Mouse (Mus musculus) adrenal gland, postnatal 36 days (tissue): ENCODE results near the gene Igdcc3. TPM values are rescaled to one million over a fixed set of nuclear protein-coding genes. Genes with fewer than 3 reads are reported as not detected.

Experiments
- DNase-seq, 2 experiments: peaks; one replicate each; pipeline ENCODE4 v3.0.0; 2021; ENCODE audit warnings: mixed read lengths in 1 of 2
- long read RNA-seq, 2 experiments: library from polyadenylated mRNA; stranded (forward); transcript quantifications; one replicate each; pipeline ENCODE4 v2.0.0; 2021; ENCODE audit warnings: borderline sequencing depth in 2 of 2
- total RNA-seq, 2 experiments: library from RNA; stranded (reverse); gene quantifications; 2 replicates each; pipeline ENCODE4 v1.2.3; 2021

The Igdcc3 gene
- total RNA-seq: 1 to 10 TPM; 1.2 to 1.9 TPM
- long read RNA-seq, experiment 1: 0 reads
- long read RNA-seq, experiment 2: 0 reads

DNA sequence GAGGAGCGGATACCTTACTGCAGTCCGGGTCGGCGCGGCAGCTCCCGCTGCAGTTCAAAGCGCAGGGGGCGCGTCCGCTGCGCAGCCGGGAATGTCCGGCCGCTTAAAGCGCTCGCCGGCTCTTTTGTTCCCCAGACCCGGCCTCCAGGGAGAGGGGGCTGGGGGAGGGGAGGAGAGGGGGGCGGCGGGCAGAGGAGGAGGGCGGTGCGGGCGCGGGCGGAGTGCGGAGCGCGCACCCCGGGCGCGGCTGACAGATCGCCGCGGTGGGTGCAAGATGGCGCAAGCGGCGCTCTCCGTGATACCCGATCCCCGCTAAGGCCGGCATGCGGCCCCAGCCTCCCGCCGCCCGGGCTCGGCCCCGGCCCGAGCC lies at the start of gene Igdcc3:
TSS of gene Igdcc3 (plus strand) at position 254 of the 370 bp plus-strand sequence.
- DNase-seq: peak; percentile 52 to 71

DNA sequence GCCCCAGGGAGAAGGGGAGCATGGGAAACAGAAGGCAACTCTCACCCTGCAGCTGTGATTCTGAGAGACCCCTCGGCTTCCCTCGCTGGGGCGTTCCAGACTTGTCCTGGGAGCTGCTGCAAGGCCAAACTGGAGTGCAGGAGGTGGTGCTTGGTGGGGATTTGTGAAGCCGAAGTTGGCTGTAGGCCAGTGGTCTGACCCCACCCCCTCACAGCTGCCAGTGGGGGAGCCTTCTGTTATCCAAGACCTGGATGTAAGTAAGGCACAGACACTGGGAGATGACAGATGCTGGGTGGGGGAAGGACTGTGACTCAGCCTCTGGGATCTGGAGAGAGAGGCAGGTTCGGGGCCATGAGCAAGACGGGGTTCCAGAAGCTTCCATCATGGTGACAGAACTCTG lies 46.8 kb upstream of the Igdcc3 start:
- peak; percentile 63 to 78 for DNase-seq

DNA sequence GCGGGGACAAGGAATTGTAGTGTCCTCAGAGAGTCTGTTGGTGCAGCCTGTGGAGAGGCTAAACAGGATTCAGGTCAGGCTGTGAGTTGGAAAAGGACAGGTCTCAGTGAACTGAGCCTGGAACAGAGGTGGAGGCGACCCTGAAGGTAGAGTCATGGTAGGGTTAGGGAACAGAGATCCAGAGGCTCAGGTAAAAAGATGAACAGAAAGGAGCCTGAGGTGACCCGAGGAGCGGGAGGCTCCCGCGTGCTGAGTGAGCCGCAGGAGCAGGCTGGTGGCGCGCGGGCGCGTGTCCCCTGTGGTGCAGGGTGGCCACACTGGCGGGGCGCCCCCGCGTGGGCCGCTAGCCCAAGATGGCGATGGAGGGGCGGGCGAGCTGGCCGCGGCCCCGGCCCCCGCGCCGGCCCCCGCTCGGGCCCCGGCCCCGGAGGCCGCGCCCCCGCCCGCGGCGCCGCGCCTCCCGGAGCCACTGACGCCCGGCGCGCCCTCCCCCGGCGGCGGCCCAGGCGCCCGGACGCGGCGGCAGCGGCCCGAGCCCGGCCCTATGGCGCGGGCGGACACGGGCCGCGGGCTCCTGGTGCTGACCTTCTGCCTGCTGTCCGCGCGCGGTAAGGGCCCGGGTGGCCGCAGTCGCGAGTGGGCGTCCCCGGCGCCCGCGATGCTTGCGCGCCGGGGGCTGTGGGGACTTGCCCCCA lies 39.9 kb upstream of the Igdcc3 start, which contains the start of gene Igdcc4:
TSS of gene Igdcc4 (plus strand) at position 496 of the 695 bp plus-strand sequence.
- DNase-seq: peak; percentile 46 to 64

DNA sequence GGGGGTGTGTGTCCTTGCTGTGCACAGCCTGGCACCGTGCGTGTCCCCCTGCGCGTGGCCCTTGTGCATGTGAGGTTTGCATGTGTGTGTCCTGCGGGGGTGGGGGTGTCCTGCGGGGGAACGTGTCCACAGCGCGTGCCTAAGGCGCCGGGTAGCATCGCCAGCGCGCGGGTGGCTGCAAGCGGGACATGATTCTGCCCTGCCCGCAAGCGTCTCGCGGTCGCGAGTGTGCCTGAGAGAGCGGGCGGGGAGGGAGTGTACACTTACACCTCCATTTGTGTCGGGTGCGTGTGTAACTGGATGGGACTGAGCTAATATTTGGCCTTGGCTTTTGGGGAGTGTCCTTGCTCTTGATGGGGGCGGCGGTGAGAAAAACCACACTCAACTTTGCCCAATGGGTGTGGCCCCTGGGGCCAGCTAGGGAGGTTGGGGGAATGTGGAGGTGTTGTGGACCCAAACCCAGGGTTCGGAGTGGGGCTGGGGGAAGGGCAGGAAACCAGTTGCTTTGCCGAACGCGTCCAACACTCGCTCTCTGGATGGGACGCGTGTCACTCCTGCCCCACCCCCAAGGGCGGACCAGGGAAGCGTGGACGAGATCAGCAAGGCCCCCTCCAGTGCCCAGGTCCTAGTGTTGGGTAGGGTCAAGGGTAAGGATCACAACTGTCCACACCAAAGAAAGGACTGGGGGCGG lies 39.2 kb upstream of the Igdcc3 start:
- peak; percentile 67 to 83 for DNase-seq

DNA sequence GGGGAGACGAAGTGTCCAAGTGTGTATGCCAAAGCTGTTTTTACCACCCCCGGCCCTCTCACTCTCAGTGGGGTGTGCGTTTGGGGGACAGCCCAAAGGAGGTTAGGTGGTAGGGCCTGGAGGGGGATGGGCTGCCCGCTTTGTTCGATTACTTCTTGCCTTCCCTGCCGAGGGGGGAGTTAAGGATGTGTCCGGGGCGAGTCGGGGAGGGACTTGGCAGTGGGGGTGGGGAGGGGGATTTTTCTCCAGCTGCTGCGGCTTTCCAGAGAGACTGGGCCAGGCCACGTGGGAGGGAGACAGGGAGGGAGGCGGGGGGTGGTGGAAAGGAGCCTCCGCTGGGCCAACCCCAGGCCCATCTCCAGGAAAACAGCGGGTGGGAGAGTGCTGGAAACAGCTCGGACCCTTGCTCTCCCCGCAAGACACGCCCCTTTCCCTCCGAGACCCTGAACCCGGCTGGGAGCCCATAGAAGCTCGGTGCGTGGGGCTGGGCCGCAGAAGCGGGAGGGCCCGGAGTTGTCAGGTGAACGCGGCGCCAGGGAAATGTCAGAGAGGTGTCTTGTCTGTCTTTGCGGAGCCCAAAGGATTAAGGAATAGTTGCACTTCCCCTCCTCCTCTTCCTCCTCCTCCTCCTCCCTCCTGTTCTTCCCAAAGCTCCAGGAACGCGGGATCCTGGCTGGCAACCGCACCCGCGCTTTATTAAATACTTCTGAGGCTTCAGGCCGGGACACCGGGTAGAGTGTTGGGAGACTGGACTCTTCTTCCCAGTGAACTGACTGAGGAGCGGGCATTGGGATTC lies 38.4 kb upstream of the Igdcc3 start:
- peak; percentile 40 to 59 for DNase-seq

DNA sequence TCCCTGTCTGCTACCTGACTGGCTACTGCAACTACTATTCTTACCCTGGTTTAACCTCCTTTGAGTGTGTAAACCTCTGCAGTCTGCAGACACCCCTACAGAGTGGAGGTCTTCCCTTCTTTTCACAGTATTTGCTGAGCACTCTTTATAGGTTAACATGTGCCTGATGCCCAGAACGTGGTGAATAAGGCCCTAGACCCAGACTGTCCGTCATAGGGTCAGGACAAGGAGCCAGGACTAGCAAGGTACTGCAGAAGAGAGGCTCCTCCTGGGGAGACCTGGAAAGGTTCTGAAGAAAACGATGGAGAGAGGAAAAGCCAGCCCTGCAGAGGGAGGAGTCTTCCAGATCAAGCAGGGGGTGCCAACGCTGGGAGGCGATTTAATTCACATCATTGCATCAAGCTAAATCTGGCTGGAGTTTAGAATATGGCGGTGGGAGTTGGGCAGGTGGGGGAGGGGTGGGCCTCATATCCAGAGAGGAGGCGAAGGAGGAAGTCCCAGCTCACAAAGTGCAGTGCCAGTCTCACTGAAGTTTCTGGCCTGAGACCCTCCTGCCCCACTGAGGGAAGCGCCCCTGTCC lies 37.7 kb upstream of the Igdcc3 start:
- DNase-seq: no peak

DNA sequence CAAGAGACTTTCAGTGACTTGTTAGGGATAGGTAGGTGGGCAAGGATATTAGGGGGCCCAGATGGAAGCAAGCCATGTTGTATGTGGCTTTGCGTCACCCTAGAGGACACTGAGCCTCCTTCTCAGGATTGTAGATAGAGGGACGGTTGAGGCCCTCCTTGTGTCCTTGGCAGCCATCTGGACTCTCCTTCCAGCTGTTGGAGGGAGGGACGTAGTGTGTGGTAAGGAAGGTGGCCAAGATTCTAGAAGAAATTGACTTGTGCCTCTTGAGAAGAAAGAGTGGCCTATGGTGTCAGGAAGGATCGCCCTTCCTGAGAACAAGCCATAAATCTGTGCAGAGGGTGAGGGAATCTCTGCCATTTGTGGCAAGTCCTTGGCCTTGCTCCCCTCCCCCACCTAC lies 34.2 kb upstream of the Igdcc3 start:
- DNase-seq: no peak

DNA sequence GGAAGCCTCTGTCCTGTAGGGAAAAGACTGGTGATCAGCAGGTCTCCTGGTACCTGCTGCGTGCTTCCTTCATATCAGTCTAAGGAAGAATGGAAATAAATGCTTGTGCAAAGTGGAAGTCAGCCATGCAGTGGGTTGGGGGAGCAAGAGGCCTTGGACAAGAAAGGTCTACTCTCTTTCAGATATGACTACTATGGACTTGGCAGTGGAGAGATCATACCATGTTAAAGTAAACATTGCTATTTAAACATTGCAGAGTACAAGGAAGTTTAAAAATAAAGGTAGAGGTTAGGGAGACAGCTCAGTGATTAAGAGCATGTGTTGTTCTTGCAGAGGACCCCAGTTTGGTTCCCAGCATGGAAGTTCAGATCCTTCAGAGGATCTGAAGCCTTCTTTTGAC lies 33.1 kb upstream of the Igdcc3 start:
- no peak for DNase-seq

DNA sequence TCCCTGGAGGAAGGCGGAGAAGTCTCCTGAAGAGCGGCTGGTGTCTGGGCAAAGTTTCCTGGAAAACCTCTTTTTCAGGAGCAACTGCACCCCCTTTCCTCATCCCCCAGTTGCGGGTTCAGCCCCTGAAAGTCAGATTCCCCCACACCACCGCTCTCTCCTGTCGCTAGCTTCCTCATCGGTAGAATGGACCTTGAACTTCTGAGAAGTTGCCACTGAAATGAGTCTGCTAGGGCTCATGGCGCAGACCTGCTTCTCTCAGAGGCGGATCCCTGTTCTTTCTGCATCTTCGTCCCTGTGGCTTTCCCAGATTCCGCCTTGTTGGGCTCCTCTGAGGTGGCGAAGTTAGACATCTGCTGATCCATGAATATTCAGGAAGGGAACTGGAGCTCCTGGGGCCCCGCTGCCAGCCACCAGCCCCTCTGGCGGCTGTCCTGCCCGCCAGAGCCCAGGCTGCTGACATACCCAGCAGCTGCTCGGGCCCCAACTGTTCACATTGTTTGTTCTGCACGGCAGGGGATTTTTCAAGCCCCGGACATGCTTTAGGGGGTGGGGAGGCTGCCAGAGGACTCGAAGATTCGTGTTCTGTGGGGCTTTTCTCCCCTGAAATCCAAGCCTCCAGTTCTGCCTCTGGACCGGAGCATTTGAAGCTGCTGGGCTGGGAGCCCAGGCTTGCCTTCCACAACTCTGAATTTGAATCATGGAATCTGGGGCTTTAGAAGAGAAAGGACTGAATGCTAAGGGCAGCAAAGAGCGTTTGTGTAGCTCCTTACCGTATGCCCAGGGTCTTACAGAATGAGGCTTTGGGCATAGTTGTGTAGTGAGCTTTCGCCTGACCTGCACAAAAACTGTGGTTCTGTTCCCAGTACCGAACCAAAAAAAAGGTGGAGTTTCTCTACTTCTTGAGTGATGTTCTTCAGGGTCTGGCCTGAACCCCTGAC lies 31.6 kb upstream of the Igdcc3 start:
- peak; percentile 28 to 43 for DNase-seq

DNA sequence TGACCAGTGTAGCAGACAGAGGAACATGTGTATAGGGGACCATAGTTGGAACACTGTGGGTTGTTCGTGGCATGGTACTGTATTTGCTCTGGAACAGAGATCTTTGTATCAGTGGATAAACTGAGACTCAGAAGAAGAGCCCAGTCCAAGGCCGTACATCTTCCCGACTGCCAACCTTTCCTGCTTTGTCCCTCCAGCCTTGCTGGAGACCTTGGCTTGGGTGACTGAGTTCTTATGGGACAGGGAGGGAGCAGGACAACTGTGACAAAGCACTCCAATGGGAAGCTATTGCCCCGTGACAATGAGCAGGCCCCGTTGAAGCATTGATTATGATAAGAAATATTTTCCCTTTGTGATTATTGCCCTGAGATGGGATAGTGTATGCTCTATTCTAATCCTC lies 29.3 kb upstream of the Igdcc3 start:
- DNase-seq: peak; percentile 66 to 75

DNA sequence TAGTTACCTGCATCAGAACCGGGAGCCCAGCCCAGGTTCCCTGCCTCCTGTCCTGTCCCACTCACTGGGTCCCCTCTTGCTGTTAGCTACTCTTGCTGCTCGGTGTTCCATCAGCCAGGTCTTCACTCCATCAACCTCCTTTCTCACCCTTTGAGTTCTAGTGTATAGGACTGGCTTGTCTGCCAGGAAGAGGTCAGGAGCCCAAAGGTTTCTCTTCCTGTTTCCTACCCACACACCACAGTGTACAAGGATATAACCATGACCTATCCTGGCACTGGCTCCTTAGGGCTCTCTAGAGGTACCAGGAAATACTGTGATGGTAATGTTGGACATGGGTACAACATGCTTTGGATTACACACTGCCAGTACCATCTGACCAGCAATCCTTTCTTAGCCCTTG lies 27.3 kb upstream of the Igdcc3 start:
- no peak for DNase-seq

DNA sequence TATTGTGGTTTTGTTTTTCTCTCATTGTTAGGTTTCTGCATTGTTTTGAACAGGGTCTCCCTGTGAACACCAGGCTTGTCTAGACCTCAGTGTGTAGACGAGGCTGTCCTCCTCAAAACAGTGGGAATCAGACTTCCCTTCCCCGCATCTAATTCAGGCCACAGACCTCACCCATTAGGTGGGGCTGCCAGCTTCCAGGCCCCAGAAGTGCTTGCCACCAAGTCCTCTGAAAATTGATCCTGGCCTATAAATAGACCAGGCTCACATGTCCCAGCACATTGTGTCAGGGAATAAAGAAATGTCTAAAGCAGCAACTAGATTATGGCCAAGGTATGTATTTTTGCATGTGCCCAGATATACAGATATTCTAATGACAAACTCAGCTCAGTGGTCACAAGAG lies 25.1 kb upstream of the Igdcc3 start:
- DNase-seq: no peak

DNA sequence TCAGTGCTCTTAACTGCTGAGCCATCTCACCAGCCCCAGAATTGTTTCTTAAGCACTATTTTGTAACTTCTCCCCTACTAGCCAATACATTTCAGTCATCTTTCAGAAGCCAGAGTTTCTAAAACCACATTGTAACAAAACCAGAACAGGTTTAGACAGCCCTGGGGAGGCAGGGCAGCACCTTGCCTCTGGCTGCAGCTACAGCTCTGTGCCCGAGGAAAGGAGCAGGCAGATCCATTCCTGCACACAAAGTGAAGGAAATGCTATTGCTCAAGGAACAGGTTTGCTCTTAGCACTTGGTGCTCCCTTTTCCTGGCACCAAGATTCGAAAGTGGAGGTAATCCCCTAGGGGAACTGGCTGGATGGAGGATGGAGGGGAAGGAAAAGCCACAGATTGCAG lies 23.5 kb upstream of the Igdcc3 start:
- DNase-seq: no peak

DNA sequence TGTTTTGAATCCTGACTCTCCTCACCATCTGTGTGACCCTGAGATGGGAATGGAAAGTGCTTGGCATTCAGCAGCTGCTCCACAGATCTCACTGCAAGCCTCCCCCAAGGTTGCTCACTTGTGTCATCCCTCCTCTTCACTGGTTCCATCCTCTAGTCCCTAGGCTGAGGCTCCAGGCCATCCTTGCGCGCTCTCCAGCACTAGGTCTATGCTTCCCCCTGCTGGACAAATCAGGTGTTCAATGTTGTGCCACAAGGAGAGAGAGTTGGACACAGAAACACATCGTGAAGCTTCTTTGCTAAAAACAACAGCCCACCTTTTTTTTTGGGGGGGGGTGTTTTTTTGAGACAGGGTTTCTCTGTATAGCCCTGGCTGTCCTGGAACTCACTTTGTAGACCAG lies 20.1 kb upstream of the Igdcc3 start:
- DNase-seq: peak; percentile 82 to 85

DNA sequence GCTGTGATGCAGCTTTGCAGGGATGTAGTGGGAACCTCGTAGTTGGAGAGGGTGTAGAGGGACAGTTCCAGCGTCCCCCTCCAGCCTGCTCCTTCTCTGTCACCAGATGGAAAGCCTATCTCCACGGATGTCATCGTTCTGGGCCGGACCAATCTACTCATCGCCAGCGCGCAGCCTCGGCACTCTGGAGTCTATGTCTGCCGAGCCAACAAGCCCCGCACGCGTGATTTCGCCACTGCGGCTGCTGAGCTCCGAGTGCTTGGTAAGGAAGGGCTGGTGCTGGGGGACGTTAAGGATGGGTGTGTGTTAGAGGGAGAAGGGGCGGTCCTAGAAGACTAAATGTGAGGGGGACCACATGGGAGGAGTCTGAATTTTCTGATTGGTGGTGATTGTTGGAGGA lies 18.4 kb upstream of the Igdcc3 start:
- no peak for DNase-seq

DNA sequence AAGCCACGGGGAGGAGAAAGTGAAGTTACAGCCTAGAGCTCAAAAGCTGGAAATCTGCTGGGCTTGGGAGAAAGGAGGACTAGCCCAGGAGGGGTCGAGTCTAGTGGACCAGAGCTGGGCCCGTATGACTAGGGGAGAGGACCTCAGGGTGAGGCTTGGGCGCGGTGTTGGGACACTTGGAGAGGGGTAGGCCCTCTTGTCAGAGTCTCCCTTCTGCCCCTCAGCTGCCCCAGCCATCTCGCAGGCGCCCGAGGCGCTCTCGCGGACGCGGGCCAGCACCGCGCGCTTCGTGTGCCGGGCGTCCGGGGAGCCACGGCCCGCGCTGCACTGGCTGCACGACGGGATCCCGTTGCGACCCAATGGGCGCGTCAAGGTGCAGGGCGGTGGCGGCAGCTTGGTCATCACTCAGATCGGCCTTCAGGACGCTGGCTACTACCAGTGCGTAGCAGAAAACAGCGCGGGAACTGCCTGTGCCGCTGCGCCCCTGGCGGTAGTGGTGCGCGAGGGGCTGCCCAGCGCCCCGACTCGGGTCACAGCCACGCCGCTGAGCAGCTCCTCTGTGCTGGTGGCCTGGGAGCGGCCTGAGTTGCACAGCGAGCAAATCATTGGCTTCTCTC lies 17.3 kb upstream of the Igdcc3 start:
- DNase-seq: peak; percentile 66 to 76

DNA sequence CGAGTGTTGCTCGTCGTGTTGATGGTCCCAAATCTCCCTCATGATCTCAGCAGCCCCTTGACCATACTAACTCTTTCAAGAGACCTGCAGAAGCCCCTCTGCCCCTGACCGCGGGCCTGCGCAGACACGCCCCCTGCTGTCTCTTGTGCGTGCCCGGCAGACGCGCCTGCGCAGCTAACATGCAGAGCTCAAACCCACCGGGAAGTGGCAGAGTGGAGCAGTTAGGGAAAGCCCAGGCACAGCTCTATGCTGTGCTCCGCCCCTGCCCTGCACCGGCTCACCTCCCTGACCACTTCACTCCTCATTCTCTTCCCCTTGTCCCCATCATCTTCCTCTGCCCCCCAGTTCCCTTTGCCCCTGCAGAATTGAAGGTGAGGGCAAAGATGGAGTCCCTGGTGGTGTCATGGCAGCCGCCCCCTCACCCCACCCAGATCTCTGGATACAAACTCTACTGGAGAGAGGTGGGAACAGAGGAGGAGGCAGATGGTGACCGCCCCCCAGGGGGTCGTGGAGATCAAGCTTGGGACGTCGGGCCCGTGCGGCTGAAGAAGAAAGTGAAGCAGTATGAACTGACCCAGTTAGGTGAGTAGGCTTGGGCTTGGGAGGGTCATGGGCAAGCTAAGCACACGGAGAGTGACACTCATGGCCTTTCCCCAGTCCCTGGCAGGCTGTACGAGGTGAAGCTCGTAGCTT lies 12.7 kb upstream of the Igdcc3 start:
- DNase-seq: peak; percentile 71 to 75

DNA sequence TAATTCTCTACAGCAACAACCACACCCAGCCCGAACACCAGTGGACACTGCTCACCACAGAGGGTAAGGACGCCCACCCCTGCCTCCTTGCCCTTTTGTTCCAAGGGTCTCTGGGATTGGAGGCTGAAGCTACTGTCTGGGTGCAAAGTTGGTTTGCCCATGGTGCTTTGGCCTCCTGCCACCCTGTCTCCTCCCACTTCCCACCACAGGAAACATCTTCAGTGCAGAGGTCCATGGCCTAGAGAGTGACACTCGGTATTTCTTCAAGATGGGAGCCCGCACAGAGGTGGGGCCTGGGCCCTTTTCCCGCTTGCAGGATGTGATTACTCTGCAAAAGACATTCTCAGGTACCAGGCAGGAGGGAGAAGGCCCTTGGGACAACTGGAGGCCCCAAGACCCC lies 9.3 kb upstream of the Igdcc3 start:
- DNase-seq: no peak

DNA sequence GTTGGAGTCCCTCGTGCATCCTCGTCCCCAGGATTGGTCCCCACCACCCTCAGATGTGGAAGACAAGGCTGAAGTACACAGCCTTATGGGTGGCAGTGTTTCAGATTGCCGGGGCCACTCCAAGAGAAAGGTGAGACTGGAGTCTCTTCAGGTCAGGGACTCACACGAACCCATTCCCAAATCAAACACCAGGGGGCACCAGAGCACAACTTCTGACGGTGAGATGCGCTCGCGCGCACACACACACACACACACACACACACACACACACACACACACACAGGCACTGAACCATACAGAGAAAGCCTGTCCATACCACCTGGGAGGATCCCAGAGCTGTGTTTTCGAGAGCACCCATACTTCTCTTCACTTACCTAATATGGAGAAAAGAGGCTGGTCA lies 7.2 kb upstream of the Igdcc3 start:
- peak; percentile 78 to 82 for DNase-seq

DNA sequence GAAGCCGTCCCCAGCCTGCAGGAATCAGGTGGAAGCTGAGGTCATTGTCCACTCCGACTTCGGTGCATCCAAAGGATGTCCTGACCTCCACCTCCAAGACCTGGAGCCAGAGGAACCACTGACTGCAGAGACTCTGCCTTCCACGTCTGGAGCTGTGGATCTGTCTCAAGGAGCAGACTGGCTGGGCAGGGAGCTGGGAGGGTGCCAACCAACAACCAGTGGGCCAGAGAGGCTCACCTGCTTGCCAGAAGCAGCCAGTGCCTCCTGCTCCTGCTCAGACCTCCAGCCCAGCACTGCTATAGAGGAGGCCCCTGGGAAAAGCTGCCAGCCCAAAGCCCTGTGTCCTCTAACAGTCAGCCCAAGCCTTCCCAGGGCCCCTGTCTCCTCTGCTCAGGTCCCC lies 5.9 kb upstream of the Igdcc3 start:
- no peak for DNase-seq
